Mouse (Mus musculus): Measurements from ENCODE around the gene Mob3b.

The Mob3b gene

DNA sequence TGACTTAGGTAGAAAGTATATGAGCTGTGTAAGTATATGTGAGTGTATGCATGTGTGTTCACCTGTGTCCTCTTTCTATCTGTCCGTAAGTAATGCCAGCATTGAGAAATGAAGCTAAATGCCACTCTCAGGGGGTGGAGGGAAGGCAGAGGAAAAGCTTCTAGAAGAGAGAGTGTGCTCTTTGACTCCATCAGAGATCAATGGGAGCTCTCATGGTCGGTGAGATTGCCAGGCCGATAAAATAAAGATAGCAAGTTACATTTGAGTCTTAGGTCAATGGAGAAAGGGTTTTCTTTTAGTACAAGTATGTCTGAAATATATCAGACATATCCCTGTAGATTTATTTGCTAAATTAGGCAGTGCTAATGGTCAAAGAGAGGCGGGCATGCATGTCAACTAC is 9.0 kb downstream of the Mob3b start:
- no peak for DNase-seq (ENCODE audit: low spot score)

DNA sequence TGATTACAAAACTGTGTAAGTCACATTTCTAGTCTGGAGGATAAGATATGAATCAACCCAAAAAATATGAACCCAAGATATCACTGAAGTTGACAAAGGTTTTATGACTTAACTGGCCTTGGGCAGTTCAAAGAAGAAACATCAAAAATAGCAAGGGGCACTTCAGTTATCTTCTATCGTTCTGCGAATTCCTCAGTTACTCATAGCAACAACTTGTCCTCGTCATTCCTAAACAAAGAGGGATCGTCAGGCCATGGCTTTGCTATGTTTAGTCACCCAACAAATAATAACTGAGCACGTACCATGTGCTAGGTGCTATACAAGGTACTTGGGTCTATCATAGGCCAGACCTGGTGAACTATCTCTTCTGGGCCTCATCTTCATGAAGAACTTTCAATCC is 10.7 kb downstream of the Mob3b start:
- no peak for DNase-seq (ENCODE audit: low spot score)

DNA sequence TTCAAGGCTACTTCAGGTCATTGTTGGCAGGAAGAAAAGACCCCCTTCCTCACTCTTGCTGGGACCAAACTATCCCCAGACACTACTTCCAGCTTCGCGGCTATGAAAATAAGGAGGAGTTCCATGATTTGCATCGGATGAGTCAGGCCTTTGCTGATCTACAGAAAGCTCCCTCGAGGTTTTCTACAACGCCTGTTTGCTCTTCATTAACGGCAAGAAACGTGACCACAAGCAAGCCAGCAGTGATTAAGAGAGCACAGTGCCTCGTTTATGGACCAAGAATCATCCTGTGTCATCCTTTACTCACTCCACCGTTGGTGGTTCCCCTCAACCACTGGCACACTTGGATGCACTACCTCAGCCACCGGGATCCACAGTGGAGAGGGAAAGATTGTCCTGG is 11.6 kb downstream of the Mob3b start:
- DNase-seq (ENCODE audit: low spot score), result no peak

DNA sequence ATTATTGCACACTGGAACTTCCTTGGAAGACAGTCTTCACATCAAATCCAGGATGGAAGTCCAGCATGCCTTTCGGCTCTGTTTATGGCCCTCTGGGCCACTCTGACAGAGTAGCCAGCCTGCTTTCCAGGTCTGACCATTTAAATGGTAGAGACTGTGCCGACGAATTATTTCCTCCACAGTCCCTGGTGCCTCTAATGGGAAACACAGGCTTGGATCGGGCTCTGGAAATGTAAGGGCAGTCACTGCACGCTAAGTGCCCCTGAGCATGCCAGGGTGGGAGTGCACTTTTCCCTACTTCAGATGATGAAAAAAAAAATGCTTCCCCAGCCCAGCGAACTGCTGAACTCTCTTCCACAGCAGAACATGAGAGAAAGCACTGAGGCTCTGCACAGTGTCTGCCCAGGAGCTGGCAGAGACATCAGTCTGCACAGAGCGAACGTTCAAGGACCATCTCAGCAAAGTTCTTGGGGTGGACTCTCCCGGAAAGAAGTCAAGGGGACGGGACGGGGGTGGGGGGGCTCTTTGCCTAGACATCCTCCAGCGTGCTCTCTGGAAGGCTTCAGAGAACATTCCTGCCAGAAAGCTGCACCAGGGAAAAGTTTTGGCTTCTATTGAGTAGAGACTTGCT is 13.7 kb downstream of the Mob3b start:
- no peak for DNase-seq (ENCODE audit: low spot score)

DNA sequence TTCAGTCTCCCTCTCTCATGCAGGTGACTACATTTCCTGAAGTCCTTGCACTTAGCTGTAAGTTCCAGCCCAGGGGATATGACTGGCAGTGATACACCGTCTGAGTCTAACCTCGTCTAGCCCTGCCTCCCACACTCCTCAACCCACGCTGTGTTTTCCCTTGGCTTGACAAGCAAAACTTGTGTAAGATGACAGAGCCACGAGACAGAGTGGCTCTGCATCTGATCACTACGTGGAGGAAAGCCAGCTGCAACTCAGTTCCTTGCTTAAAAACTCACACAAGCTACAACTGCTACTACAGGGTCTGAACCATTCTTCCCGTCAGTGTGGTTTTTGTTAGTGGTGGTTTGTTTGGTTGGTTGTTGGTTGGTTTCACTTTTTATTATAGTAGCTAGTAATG is 17.0 kb downstream of the Mob3b start:
- no peak for DNase-seq (ENCODE audit: low spot score)

DNA sequence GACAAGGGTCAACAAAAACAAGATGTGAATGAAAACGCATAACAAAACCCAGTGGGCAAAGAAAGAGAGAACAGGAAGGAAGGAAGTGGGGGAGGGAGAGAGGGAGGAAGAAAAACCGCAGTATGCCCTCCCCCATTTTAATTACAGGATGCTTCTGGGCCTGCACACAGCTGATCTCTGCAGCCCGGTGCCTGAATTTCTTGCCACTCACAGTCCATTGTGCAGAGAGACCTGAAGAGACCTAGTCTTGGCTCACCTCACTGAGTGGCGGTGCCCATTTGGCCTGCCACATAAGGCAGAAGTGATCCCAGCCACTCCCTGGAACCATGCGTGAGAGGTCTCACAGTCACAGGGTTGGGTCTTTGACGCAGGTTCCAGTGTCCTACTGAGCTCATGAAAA is 19.2 kb downstream of the Mob3b start:
- no peak for DNase-seq (ENCODE audit: low spot score)

DNA sequence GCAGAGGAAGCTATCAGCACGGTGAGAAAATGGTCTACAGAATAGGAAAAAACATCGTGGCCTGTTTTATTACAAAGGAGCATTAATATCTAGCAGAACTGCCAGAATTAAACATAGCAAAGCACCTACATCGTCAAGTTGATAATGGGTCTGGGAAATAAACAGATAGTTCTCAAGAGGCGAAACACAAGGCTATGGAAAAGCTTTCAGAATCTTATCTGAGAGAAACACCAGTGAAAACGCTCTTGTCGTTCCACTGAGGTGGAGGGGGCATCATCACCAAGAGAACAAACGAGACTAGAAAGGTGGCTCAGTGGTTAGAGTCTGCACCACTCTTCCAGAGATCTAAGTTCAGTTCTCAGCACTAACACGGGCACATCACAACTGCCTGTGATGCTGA is 20.3 kb downstream of the Mob3b start:
- no peak for DNase-seq (ENCODE audit: low spot score)

DNA sequence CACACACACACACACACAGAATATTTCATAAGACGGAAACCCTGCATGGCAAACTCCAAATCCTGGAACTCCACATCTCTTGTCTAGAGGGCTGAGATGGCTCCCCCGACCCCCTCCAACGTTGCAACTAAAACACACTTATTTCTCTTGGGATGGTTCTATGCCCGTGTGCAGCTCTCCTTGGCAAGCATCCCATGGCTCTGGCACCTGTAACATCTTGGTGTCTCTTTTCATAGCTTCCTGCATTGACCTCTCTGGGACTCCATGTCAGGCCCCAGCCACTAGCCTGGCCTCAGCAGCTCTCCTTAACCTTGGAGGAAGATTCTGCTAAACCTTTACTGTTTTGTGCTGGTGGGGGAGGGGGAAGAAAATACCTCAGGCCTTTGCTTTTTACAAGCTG is 21.5 kb downstream of the Mob3b start:
- DNase-seq (ENCODE audit: low spot score), result no peak

DNA sequence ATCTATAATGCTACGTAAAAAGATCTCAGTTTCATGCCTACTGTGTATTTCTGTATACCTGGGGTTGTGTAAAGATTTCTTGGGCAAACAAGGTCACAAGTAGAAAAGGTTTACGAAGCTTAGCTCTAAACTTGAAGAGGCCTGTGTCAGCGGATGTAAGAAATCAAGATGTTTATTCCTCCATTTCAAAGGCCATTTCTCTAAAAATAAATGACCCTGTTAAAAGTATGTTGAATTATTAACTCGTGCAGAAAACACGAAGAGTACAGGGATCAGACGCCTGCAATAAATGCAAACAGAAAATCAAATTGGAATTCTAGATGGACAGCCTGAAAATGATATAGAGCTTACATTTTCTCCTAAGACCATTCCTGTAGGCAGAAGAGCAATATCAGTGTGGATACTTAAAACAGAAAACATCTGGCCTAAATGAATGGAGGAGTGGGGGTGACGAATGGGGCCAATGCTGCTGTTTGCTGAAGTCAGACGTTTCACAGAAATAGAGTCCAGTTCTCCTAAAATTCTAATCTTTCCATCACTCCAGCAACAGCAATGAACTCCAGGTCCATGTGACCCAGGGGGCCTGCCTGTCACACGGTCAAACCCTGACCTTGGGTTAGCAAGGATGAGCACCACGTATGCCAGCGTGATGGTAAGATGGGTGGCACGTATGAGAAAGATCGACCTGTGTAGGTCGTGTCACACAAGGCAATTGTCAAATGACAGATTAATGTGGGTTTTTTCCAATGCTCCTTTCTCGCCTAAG is 22.3 kb downstream of the Mob3b start:
- no peak for DNase-seq (ENCODE audit: low spot score)

DNA sequence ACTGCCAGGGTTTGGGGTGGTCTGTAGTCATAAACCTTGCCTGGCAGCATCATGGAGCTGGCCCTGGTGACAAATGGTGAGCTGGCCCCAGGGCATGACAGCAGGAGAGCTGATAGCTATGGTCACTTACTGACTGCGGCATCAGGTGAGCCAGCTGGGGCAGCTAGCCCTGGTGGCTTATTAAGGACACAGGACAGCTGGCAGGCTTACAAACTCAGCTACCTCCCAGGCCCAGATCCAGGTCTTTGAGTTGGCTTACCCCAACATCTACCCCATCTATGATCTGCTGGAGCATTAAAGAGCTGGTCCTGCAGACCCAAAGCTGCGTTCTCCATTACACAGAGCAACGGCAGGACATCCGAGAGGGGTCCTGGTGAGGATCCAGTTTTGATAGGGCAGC is 23.9 kb downstream of the Mob3b start:
- no peak for DNase-seq (ENCODE audit: low spot score)

DNA sequence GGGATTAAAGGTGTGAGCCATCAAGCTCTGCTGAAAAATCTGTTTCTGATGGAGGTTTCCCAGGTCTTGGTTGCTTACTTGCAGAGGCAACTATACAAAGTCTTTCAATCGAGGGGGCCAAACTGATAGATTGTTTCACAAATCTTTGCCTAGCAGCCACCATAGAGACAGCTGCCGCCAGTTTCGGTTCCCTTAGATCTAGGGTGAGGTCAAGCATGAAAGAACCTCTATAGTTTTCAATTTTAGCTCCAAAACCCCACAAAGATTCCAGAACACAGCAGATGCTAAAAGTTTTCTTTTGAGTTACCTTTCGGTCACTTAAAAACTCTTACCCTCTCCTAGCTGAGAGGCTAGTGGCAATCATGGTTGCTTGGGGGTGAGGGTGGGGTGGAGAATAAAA is 25.7 kb downstream of the Mob3b start:
- no peak for DNase-seq (ENCODE audit: low spot score)

DNA sequence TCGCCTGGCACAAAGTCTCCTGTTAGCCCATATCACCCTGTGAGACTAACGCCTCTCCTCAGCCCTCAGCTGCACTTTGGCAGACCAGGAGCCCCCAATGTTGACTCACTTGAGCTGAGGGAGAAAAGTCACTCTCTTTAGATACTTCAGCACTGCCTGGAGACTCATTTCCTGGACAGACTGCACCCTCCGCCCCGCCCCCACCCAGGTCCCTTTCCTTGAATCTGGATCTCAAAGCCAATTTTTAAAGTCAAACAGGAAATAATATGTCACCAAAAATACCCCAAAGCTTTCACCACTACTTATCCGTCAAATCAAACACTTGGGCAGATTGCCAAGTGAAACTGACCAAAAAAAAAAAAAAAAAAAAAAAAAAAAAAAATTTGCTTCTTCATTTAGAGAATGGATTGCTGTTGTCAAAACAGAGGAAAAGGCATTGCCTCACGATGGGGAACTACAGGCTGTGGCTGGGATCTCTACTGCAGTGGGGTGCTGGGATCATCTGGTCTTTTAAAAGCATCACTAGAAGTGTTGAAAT is 26.8 kb downstream of the Mob3b start:
- DNase-seq (ENCODE audit: low spot score), result no peak

DNA sequence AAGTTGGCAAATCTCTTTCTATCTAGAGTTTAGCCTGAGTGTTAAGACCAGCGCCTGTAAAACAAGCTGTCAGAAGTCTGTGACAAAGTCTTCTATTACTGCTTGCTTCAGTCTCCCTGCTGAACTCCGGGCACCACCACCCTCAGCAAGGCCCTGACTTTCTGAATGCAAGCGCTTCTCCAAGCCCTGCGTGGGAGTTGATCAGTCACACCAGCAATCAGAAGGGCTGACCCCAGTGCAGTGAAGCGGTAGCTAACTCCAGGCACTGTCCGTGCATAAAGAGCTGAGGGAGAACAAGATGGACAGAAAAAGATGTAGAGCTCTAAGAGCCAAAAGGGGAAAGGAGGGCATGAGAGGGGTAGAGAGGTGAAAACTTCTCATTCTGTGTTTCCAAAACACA is 29.5 kb downstream of the Mob3b start:
- DNase-seq (ENCODE audit: low spot score), result no peak

DNA sequence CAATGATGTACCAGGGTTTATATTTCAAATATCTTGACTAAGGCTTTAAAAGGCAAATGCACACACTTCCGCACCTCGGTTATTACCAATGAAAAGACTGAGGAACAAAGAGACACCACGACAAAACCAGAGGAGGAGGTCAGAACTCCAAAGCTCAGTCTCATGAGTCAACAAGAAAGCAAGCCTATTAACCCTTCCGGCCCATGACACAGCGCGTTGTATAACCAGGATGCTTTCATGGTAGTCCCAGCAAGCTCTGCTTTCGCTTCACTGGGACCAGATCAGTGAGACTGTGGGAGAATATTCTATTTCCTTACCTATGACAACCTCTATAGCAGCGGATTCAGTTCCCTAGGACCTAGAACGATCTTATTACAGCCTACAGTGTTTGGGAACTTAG is 30.5 kb downstream of the Mob3b start:
- DNase-seq (ENCODE audit: low spot score), result no peak

DNA sequence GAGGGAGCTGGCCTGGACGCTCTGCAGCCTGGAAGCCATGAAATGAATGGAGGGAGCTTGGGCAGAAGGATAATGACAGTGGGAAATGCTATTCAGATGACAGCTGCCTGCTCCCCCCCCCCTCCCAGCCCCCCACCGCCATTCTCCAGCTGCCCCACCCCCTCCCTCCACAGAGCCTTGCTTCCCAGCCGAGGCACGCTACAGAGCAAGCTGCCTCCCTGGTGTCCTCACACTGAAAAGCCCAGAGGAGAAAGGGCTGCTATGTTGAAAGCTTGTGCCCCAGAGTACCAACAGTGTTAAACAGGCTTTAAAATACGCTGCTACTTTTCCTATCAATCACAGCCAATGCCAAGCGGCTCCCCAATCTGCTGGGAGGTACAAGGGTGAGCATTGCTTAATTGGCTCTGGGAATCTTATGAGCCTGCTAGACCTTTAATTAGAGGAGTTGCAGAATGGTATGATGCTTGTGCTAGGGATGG is 31.9 kb downstream of the Mob3b start:
- no peak for DNase-seq (ENCODE audit: low spot score)

DNA sequence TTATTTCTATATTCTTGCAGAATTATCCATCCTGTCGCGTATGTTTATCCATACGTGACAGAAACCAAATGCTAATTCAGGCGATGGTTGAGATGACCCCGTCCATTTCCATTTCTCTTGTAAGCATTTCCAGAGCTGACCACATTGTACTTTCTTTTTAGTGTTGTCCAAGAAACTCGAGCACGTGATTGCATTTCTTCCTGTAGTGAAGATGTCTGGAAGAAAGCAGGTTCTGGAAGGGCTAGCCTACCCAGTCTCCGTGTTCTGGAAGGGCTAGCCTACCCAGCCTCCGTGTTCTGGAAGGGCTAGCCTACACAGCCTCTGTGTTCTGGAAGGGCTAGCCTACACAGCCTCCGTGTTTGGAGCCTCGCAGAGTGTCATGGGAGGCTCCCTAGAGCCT is 33.3 kb downstream of the Mob3b start:
- no peak for DNase-seq (ENCODE audit: low spot score)

DNA sequence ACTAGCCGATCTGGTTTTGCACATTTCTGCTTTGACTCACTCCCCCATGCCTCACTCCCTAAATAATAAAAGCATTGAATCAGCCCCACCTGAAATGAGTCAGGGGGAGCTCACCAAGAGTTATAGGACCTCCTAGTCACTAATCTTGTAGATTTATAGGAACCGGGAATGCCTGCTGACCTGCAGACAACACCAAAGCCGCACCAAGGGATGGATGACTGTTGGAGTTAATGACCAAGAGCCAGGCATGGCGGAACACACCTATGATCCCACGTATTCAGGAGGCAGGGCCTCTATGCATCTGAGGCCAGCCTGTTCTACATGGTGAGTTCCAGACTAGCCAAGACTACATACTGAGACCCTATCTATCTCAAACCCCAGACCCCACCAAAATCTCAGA is 34.2 kb downstream of the Mob3b start:
- no peak for DNase-seq (ENCODE audit: low spot score)

DNA sequence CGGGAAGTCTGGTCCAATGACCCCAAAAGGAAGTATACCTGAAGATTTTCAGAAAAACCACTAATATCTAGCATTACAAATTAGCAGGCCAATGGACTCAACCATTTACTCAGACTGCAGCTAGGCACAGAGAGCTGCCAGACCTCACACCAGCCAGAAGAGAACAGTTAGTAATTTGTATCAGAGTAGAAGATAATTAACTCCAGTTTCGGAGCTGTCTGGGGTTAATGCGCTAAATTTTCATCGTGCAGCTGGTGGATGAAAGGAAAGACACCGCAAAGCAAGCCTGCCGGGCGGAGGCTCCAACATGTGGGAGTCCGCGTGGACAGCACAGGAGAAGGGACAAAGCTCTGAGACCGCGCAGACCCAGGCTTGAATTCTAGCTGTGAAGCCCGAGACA is 36.2 kb downstream of the Mob3b start:
- no peak for DNase-seq (ENCODE audit: low spot score)

DNA sequence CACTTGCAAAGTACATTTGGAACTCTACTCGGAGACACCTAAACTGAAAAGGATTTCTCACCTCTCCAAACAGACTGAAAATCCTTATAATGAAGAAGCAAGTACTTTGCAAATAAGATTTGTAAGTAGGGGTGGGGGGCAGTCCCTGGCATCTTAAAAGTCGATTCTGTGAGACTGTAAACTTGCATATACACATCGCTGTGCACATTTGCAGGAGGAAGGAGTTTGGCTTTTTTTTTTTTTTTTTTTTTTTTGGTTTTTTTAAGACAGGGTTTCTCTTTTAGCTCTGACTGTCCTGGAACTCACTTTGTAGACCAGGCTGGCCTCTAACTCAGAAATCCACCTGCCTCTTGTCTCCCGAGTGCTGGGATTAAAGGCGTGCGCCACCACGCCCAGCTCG is 36.7 kb downstream of the Mob3b start:
- DNase-seq (ENCODE audit: low spot score), result no peak

DNA sequence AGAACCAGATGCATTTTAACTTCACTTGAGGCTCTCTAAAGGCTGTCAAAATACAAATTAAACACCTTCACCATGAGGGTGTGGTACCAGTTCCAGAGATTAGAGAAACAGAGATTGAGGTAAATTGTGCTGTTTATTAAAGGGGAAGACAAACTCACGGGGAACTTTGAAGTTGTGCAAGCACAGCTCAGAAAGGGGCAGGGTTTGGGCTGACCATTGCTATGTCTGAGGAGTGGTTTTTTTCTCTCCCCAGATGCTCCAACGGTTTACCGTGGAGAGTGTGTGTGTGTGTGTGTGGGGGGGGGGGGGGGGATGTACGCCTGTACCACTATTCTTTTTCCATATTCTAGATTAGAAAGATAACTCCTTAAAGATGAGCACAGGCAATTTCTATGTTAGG is 37.1 kb downstream of the Mob3b start:
- no peak for DNase-seq (ENCODE audit: low spot score)

DNA sequence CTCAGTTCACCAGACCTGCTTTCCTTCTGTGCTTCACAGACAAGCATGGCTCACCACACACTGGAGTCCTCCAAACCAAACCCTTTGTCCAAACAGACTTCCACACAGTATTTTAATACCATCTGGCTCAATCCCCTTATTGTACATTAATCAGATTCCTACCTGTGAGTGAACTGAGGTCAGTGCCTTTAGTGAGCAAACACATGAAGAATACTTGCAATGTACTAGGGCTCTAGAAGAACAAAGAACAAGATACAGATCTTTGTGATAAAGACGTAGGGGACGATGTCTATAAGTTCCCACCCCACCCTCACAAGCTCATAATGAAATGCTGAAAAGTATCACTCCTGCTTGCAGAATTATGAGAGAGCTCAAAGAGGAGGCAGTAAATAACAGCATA is 38.4 kb downstream of the Mob3b start:
- DNase-seq (ENCODE audit: low spot score), result no peak

DNA sequence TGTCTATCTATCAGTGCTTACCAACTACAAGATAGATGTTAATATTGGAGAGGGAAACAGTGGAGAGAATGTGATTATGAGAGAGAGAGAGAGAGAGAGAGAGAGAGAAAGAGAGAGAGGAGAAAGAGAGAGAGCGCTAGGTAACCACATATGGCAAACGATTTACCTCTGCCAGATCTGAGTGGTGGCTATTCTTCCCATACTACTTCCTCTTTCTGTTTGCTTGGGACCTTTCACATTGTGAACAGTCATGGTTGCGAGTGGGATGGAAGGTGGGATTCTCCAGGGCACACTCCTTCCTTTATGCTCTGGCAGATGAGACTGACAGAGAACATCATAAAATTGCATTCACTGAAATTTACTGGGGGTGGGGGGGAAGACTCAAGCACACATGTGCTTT is 40.1 kb downstream of the Mob3b start:
- DNase-seq (ENCODE audit: low spot score), result no peak

DNA sequence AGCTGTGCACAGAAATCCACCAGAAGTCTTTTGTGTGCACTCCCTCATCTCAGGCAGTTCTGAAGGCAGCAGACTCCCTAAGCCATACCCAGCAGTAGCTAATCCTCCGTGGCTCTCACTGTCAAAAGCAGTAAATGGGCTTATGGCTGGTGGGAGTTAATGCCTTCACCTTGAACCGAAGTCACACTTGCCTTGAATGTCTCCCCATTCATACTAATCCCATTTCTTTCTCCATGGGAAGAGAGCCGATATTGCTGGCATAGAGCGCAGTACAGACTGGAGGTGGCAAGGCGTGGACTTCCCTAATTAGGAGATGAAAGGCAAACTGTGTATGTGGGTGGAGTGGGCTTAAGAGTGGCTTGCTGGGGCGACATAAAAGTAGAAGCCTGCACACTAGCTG is 41.4 kb downstream of the Mob3b start:
- DNase-seq (ENCODE audit: low spot score), result no peak

DNA sequence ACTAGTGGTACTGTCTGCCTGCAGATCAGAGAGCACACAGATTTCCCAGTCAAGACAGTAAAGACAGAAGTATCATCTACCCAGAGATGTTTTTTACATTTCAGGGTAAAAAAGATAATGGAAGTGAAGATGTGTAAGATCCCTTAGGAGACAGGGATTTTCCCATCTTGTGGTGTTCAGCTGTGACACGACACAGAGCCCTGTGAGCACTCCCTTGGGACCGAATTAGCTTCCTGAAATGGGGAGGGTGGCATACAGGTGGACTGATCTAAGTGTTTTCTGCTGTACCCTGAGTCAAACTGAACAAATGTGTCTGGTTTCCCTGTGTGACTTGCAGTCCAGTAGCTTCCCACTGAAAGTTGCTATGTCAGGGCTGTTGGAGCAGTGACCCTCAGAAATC is 42.3 kb downstream of the Mob3b start:
- DNase-seq (ENCODE audit: low spot score), result no peak

Data from urinary bladder, postnatal 14 days (tissue).